Mouse (Mus musculus): ENCODE measurements around the gene Stx8.

Gene Stx8

GRCm38 (mm10) chr11:68079756-68080155 lies 113.8 kb downstream of the Stx8 start:
- no peak for ATAC-seq (ENCODE audit: insufficient number of reproducible peaks, low FRiP score, low TSS enrichment)

- ATAC-seq (ENCODE audit: insufficient number of reproducible peaks, low FRiP score, low TSS enrichment), result no peak
Observed at GRCm38 (mm10) chr11:68080999-68081398, 115.0 kb downstream of the Stx8 start.

GRCm38 (mm10) chr11:68082756-68083155 lies 116.8 kb downstream of the Stx8 start:
- no peak for ATAC-seq (ENCODE audit: insufficient number of reproducible peaks, low FRiP score, low TSS enrichment)

- no peak for ATAC-seq (ENCODE audit: insufficient number of reproducible peaks, low FRiP score, low TSS enrichment)
Observed at GRCm38 (mm10) chr11:68083562-68083961, 117.6 kb downstream of the Stx8 start.

- no peak for ATAC-seq (ENCODE audit: insufficient number of reproducible peaks, low FRiP score, low TSS enrichment)
Observed at GRCm38 (mm10) chr11:68086221-68086620, 120.2 kb downstream of the Stx8 start.

- no peak for ATAC-seq (ENCODE audit: insufficient number of reproducible peaks, low FRiP score, low TSS enrichment)
Observed at GRCm38 (mm10) chr11:68089426-68089825, 123.4 kb downstream of the Stx8 start.

- ATAC-seq (ENCODE audit: insufficient number of reproducible peaks, low FRiP score, low TSS enrichment), result no peak
Observed at GRCm38 (mm10) chr11:68089885-68090592, 124.0 kb downstream of the Stx8 start.

- no peak for ATAC-seq (ENCODE audit: insufficient number of reproducible peaks, low FRiP score, low TSS enrichment)
Observed at GRCm38 (mm10) chr11:68091975-68092759, 126.2 kb downstream of the Stx8 start.

- ATAC-seq (ENCODE audit: insufficient number of reproducible peaks, low FRiP score, low TSS enrichment), result no peak
Observed at GRCm38 (mm10) chr11:68101598-68101997, 135.6 kb downstream of the Stx8 start.

GRCm38 (mm10) chr11:68103480-68103879 lies 137.5 kb downstream of the Stx8 start:
- ATAC-seq (ENCODE audit: insufficient number of reproducible peaks, low FRiP score, low TSS enrichment), result no peak

GRCm38 (mm10) chr11:68106053-68106452 lies 140.1 kb downstream of the Stx8 start:
- ATAC-seq (ENCODE audit: insufficient number of reproducible peaks, low FRiP score, low TSS enrichment), result no peak

- no peak for ATAC-seq (ENCODE audit: insufficient number of reproducible peaks, low FRiP score, low TSS enrichment)
Observed at GRCm38 (mm10) chr11:68113454-68114100, 147.6 kb downstream of the Stx8 start.

GRCm38 (mm10) chr11:68114202-68114601 lies 148.2 kb downstream of the Stx8 start:
- no peak for ATAC-seq (ENCODE audit: insufficient number of reproducible peaks, low FRiP score, low TSS enrichment)

- no peak for ATAC-seq (ENCODE audit: insufficient number of reproducible peaks, low FRiP score, low TSS enrichment)
Observed at GRCm38 (mm10) chr11:68116157-68116556, 150.2 kb downstream of the Stx8 start.

- ATAC-seq (ENCODE audit: insufficient number of reproducible peaks, low FRiP score, low TSS enrichment), result peak; percentile 66; the same call in 1 of the 2 replicates
Observed at GRCm38 (mm10) chr11:68117878-68118660, 152.1 kb downstream of the Stx8 start.

GRCm38 (mm10) chr11:68118679-68119078 lies 152.7 kb downstream of the Stx8 start:
- no peak for ATAC-seq (ENCODE audit: insufficient number of reproducible peaks, low FRiP score, low TSS enrichment)

GRCm38 (mm10) chr11:68119136-68119535 lies 153.1 kb downstream of the Stx8 start:
- ATAC-seq (ENCODE audit: insufficient number of reproducible peaks, low FRiP score, low TSS enrichment), result no peak

GRCm38 (mm10) chr11:68121260-68121659 lies 155.3 kb downstream of the Stx8 start:
- no peak for ATAC-seq (ENCODE audit: insufficient number of reproducible peaks, low FRiP score, low TSS enrichment)

- ATAC-seq (ENCODE audit: insufficient number of reproducible peaks, low FRiP score, low TSS enrichment), result no peak
Observed at GRCm38 (mm10) chr11:68121660-68122059, 155.7 kb downstream of the Stx8 start.

- ATAC-seq (ENCODE audit: insufficient number of reproducible peaks, low FRiP score, low TSS enrichment), result no peak
Observed at GRCm38 (mm10) chr11:68126071-68126470, 160.1 kb downstream of the Stx8 start.
